Mouse (Mus musculus) erythroblast, embryonic 14.5 days (primary cell): Measurements from ENCODE around the gene Fam229b.

ENCODE experiments used
- GATA1 ChIP-seq: IDR thresholded peaks from 2 replicates; pipeline ENCODE4 v1.6.1; 2012; ENCODE audit warnings: low read length, inconsistent platforms, mixed read lengths
- TAL1 ChIP-seq: IDR thresholded peaks from 3 replicates; pipeline ENCODE4 v1.6.1; 2012; ENCODE audit warnings: low read length, inconsistent platforms, mixed read lengths

DNA sequence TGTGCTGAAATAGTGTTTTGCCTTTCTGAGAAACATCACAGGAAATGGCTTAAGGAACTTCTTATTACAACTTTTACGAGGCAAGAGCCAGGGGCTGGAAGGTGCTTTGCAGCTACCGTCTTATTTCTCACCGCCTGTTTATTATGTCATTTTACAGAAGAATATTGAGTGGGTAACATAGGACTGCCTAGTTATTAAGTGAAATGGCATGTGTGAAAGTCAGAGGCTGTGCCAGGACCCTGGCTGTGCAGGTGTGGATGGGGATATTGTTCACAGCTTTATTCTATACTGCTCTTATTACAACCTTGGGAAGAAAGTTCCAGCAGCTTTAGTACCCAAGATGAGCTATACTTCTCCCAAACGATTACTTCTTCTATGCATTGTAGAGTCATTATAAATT lies 61.7 kb downstream of the Fam229b start:
- TF ChIP-seq GATA1 = no peak
- TF ChIP-seq TAL1 = no peak
